8 mouse cellular contexts compared by ENCODE assay signal in genomic region chr13:108041358-108041757, GRCm38 (mm10). TPM values are rescaled to one million over a fixed set of nuclear protein-coding genes. Genes with fewer than 3 reads are reported as not detected.
DNase-seq lines count a peak whose midpoint lies in the region; ATAC-seq and TF ChIP-seq lines count a peak whose summit lies in the region.

No protein-coding gene starts in this region.

- H3K9ac ChIP-seq in heart, embryonic 15.5 days, result no peak overlapping the region
- H3K9ac ChIP-seq in liver, postnatal 0 days (replicated peaks), result no peak overlapping the region
- no peak overlapping the region for H3K9ac ChIP-seq in neural tube, embryonic 13.5 days

- peaks cover 23% of the 10 kb centered on the region for H3K4me1 ChIP-seq in heart, embryonic 15.5 days (replicated peaks)
- H3K4me1 ChIP-seq in liver, postnatal 0 days (ENCODE audit: insufficient read depth), result peaks cover 28% of the 10 kb centered on the region
- peaks cover 46% of the 10 kb centered on the region for H3K4me1 ChIP-seq in neural tube, embryonic 13.5 days (replicated peaks)

- 0 out of 2 replicates have a peak overlapping the region, but pooled peaks have one; percentile 18 for H3K4me2 ChIP-seq in heart, embryonic 15.5 days
- no peak overlapping the region for H3K4me2 ChIP-seq in liver, postnatal 0 days (ENCODE audit: low read depth, low read length)
- H3K4me2 ChIP-seq in neural tube, embryonic 13.5 days, result no peak overlapping the region

- no peaks in the 10 kb centered on the region for H3K9me3 ChIP-seq in heart, embryonic 15.5 days (replicated peaks)
- no peaks in the 10 kb centered on the region for H3K9me3 ChIP-seq in liver, postnatal 0 days (ENCODE audit: low read length)
- H3K9me3 ChIP-seq in neural tube, embryonic 13.5 days, result no peaks in the 10 kb centered on the region

- TF ChIP-seq EP300 in liver, postnatal 0 days (IDR thresholded peaks at IDR 0.05; ENCODE audit: low read depth), result no peak

- no peaks in the 10 kb centered on the region for H3K36me3 ChIP-seq in heart, embryonic 15.5 days
- no peaks in the 10 kb centered on the region for H3K36me3 ChIP-seq in liver, postnatal 0 days (replicated peaks; ENCODE audit: insufficient read depth, low read length)
- no peaks in the 10 kb centered on the region for H3K36me3 ChIP-seq in neural tube, embryonic 13.5 days

- no peak overlapping the region for H3K27ac ChIP-seq in heart, embryonic 15.5 days
- no peak overlapping the region for H3K27ac ChIP-seq in liver, postnatal 0 days (ENCODE audit: low read depth)
- no peak overlapping the region for H3K27ac ChIP-seq in neural tube, embryonic 13.5 days (replicated peaks)

- TF ChIP-seq CTCF in liver, postnatal 0 days (IDR thresholded peaks at IDR 0.05; ENCODE audit: low read depth), result peak; percentile 79

- H3K27me3 ChIP-seq in heart, embryonic 15.5 days, result 0 out of 2 replicates have a peak, but pooled peaks cover 3% of the 10 kb centered on the region
- no peaks in the 10 kb centered on the region for H3K27me3 ChIP-seq in liver, postnatal 0 days (ENCODE audit: insufficient read depth, low read length)
- H3K27me3 ChIP-seq in neural tube, embryonic 13.5 days, result no peaks in the 10 kb centered on the region

- no peak overlapping the region for H3K4me3 ChIP-seq in heart, embryonic 15.5 days
- H3K4me3 ChIP-seq in liver, postnatal 0 days (ENCODE audit: low read depth, low read length), result no peak overlapping the region
- no peak overlapping the region for H3K4me3 ChIP-seq in neural tube, embryonic 13.5 days

- 1% methylated on average over 7 of the region's 7 CpGs for WGBS in heart, embryonic 15.5 days
- 0% methylated on average over 7 of the region's 7 CpGs for WGBS in liver, postnatal 0 days (ENCODE audit: insufficient replicate concordance)
- 4% methylated on average over 7 of the region's 7 CpGs for WGBS in neural tube, embryonic 13.5 days

- ATAC-seq in heart, embryonic 15.5 days (replicated peaks; ENCODE audit: insufficient number of reproducible peaks, insufficient read depth, low FRiP score, low read depth), result no peak
- ATAC-seq in liver, postnatal 0 days, result peak; percentile 46
- ATAC-seq in neural tube, embryonic 13.5 days (ENCODE audit: low read depth), result peak; percentile 52; the same call in 1 of the 2 replicates

- DNase-seq in 416B (ENCODE audit: low read depth), result peak; percentile 86
- DNase-seq in adrenal gland, adult 2 months, result peak; percentile 82
- peak; percentile 46 for DNase-seq in embryo, embryonic 11.5 days (ENCODE audit: low read depth, low spot score)
- DNase-seq in kidney, postnatal 25 days, result peak; percentile 82 to 90
- DNase-seq in liver, postnatal 0 days, result peak; percentile 72
- DNase-seq in testis, postnatal 14 days (ENCODE audit: low spot score), result peak; percentile 31

RNA-seq across cellular contexts. Expression of gene Smim15, which starts 2.9 kb away (rescaled TPM):
- total RNA-seq in adrenal gland, adult 2 months (2021), result 10 to 100 TPM; 38.7 to 39.3 TPM
- polyA plus RNA-seq in adrenal gland, adult 2 months (2012; rRNA removed), result 1.00 and 1.0 TPM in 2 replicates
- 28.7 and 30.9 TPM in 2 replicates for polyA plus RNA-seq in heart, embryonic 15.5 days (2015; fragmentation: Nextera tagmentation; extraction: Ambion mirVana)
- 18.0 and 19.9 TPM in 2 replicates for polyA plus RNA-seq in liver, postnatal 0 days (2015; fragmentation: Nextera tagmentation; extraction: Ambion mirVana)
- 40.2 and 40.8 TPM in 2 replicates for polyA plus RNA-seq in neural tube, embryonic 13.5 days (2015; fragmentation: Nextera tagmentation; extraction: Ambion mirVana)

Comparison
In these comparisons a context has a peak if more than half of its experiments do, and no peak if none do; other contexts are left out.
1. DNase-seq: peak in every context shown above with its lines; median percentile 86 in 416B; 86 in kidney, postnatal 25 days; 82 in adrenal gland, adult 2 months; 72 in liver, postnatal 0 days; 46 in embryo, embryonic 11.5 days; 31 in testis, postnatal 14 days.